Mouse (Mus musculus): ENCODE measurements around the gene Xiap.

Gene Xiap

GRCm38 (mm10) chrX:42087731-42088130, 28.3 kb downstream of the Xiap start:
- 66% methylated on average over 8 of the region's 8 CpGs for WGBS

GRCm38 (mm10) chrX:42088136-42088535, 28.7 kb downstream of the Xiap start:
- 93% methylated on average over 5 of the region's 5 CpGs for WGBS

- WGBS: 89% methylated on average over 6 of the region's 6 CpGs
These were observed 47.7 kb downstream of the Xiap start for GRCm38 (mm10) chrX:42107137-42107536.

GRCm38 (mm10) chrX:42110585-42110984, 51.1 kb downstream of the Xiap start:
- 81% methylated on average over 1 of the region's 1 CpGs for WGBS

GRCm38 (mm10) chrX:42119442-42120048, 60.1 kb downstream of the Xiap start:
- 93% methylated on average over 6 of the region's 6 CpGs for WGBS

GRCm38 (mm10) chrX:42124963-42125697, 65.7 kb downstream of the Xiap start:
- WGBS: 73% methylated on average over 5 of the region's 5 CpGs

GRCm38 (mm10) chrX:42139882-42140281, 80.4 kb downstream of the Xiap start:
- 73% methylated on average over 9 of the region's 9 CpGs for WGBS

GRCm38 (mm10) chrX:42142620-42143019, 83.1 kb downstream of the Xiap start:
- 78% methylated on average over 3 of the region's 3 CpGs for WGBS

- 88% methylated on average over 4 of the region's 4 CpGs for WGBS
These were observed 84.5 kb downstream of the Xiap start for GRCm38 (mm10) chrX:42143991-42144390.

GRCm38 (mm10) chrX:42148016-42148451, 88.6 kb downstream of the Xiap start:
- 49% methylated on average over 5 of the region's 5 CpGs for WGBS

- WGBS: 5% methylated on average over 59 of the region's 76 CpGs
These were observed 89.5 kb downstream of the Xiap start, which contains the start of gene Stag2 for GRCm38 (mm10) chrX:42148788-42149556. Gene Stag2, plus strand, starts transcription at chrX:42149317.

- 2% methylated on average over 43 of the region's 71 CpGs for WGBS
These were observed 90.3 kb downstream of the Xiap start for GRCm38 (mm10) chrX:42149557-42150345.

- 6% methylated on average over 24 of the region's 40 CpGs for WGBS
These were observed 91.0 kb downstream of the Xiap start for GRCm38 (mm10) chrX:42150346-42151023.

GRCm38 (mm10) chrX:42151024-42151754, 91.7 kb downstream of the Xiap start:
- 4% methylated on average over 25 of the region's 25 CpGs for WGBS

- WGBS: 2% methylated on average over 17 of the region's 17 CpGs
These were observed 92.5 kb downstream of the Xiap start for GRCm38 (mm10) chrX:42151903-42152369.

- 8% methylated on average over 4 of the region's 4 CpGs for WGBS
These were observed 93.6 kb downstream of the Xiap start for GRCm38 (mm10) chrX:42153056-42153455.

Data from cerebral cortex, adult 2 months (tissue).